Mouse (Mus musculus) heart, embryonic 11.5 days (tissue): ENCODE data around the gene Lipk. TPM values are rescaled to one million over a fixed set of nuclear protein-coding genes. Genes with fewer than 3 reads are reported as not detected.

Experiments used
- ATAC-seq: fragments of 200-750 bp; cut with Nextera tagmentation; replicated peaks from 2 replicates; pipeline ENCODE4 v1.8.0; 2017; ENCODE audit warnings: moderate library complexity; ENCODE audit not compliant: insufficient number of reproducible peaks, low FRiP score, low TSS enrichment
- H3K27ac ChIP-seq: fragments of 300-500 bp; sonication (generic); 2 replicates; pipeline ENCODE4 v1.5.1; 2014; ENCODE audit warnings: mild to moderate bottlenecking, low read depth, low read length
- H3K27me3 ChIP-seq: fragments of 300-500 bp; sonication (generic); 2 replicates; pipeline ENCODE4 v1.6.1; 2014; ENCODE audit warnings: mild to moderate bottlenecking, low read length, mixed read lengths; ENCODE audit not compliant: control insufficient read depth, insufficient read depth
- H3K36me3 ChIP-seq: fragments of 300-500 bp; sonication (generic); 2 replicates; pipeline ENCODE4 v1.6.1; 2014; ENCODE audit warnings: mild to moderate bottlenecking, low read length, moderate library complexity, mixed read lengths; ENCODE audit not compliant: control insufficient read depth, insufficient read depth
- H3K4me1 ChIP-seq: fragments of 300-500 bp; sonication (generic); 2 replicates; pipeline ENCODE4 v1.6.1; 2014; ENCODE audit warnings: low read length; ENCODE audit not compliant: control insufficient read depth, insufficient read depth
- H3K4me2 ChIP-seq: fragments of 300-500 bp; sonication (generic); 2 replicates; pipeline ENCODE4 v1.6.1; 2014; ENCODE audit warnings: mild to moderate bottlenecking, moderate library complexity
- H3K4me3 ChIP-seq: fragments of 300-500 bp; sonication (generic); 2 replicates; pipeline ENCODE4 v1.5.1; 2014; ENCODE audit warnings: low read depth, low read length
- H3K9ac ChIP-seq: fragments of 300-500 bp; sonication (generic); 2 replicates; pipeline ENCODE4 v1.6.1; 2014; ENCODE audit warnings: mild to moderate bottlenecking, low read depth, low read length, moderate library complexity
- H3K9me3 ChIP-seq: fragments of 300-500 bp; sonication (generic); replicated peaks from 2 replicates; pipeline ENCODE4 v1.6.1; 2016; ENCODE audit warnings: low read length; ENCODE audit not compliant: control insufficient read depth
- WGBS: fragments of 180-500 bp; shearing (Covaris S2); extraction: QIAGEN DNeasy Blood & Tissue Kit; methylation state at CpG from one replicate; pipeline ENCODE4 v1.1.7; 2014; ENCODE audit not compliant: insufficient replicate concordance; 5-methylcytosine and 5-hydroxymethylcytosine counted together
- polyA plus RNA-seq: library from polyadenylated mRNA; unstranded; fragments of >200 nt; fragmentation: Nextera tagmentation; extraction: Ambion mirVana; gene quantifications from 2 replicates; pipeline ENCODE4 v1.2.1, GENCODE M21; 2014

Lipk gene
- not detected in 2 replicates for polyA plus RNA-seq

- no peaks in the 10 kb centered on the region for H3K27me3 ChIP-seq
- ATAC-seq = no peak
- no peaks in the 10 kb centered on the region for H3K9me3 ChIP-seq
- no peaks in the 10 kb centered on the region for H3K4me1 ChIP-seq
- no peak within 1 kb of the TSS for H3K4me2 ChIP-seq
- no peaks in the 10 kb centered on the region for H3K36me3 ChIP-seq
- H3K4me3 ChIP-seq = no peak within 1 kb of the TSS
- H3K9ac ChIP-seq = no peak within 1 kb of the TSS
- 76% methylated on average over 6 of the region's 6 CpGs for WGBS
- no peak within 1 kb of the TSS for H3K27ac ChIP-seq
These were observed at the start of gene Lipk for GRCm38 (mm10) chr19:34008002-34008401. Gene Lipk (plus strand): TSS chr19:34008290.

- Histone ChIP-seq H3K9ac (no peak within 1 kb of the TSS), H3K27me3 (no peaks in the 10 kb centered on the region), H3K4me2 (no peak within 1 kb of the TSS), H3K4me3 (no peak within 1 kb of the TSS), H3K4me1 (no peaks in the 10 kb centered on the region), H3K27ac (no peak within 1 kb of the TSS), H3K9me3 (no peaks in the 10 kb centered on the region), H3K36me3 (no peaks in the 10 kb centered on the region)
- no peak for ATAC-seq
These were observed 47.2 kb upstream of the Lipk start, which contains the start of gene Lipf for GRCm38 (mm10) chr19:33960887-33961286. Gene Lipf (plus strand): TSS chr19:33961187.

GRCm38 (mm10) chr19:33979007-33979406 lies 29.1 kb upstream of the Lipk start:
- H3K27ac ChIP-seq = no peak overlapping the region
- no peaks in the 10 kb centered on the region for H3K27me3 ChIP-seq
- no peaks in the 10 kb centered on the region for H3K4me1 ChIP-seq
- no peak overlapping the region for H3K4me3 ChIP-seq
- ATAC-seq = no peak
- H3K4me2 ChIP-seq = no peak overlapping the region
- H3K9me3 ChIP-seq = no peaks in the 10 kb centered on the region
- H3K9ac ChIP-seq = no peak overlapping the region
- WGBS = 40% methylated on average over 3 of the region's 3 CpGs
- no peaks in the 10 kb centered on the region for H3K36me3 ChIP-seq

- no peak overlapping the region for H3K4me2 ChIP-seq
- H3K27me3 ChIP-seq = no peaks in the 10 kb centered on the region
- ATAC-seq = no peak
- H3K4me3 ChIP-seq = no peak overlapping the region
- H3K4me1 ChIP-seq = no peaks in the 10 kb centered on the region
- WGBS = 81% methylated on average over 3 of the region's 3 CpGs
- no peaks in the 10 kb centered on the region for H3K9me3 ChIP-seq
- no peak overlapping the region for H3K27ac ChIP-seq
- H3K9ac ChIP-seq = no peak overlapping the region
- H3K36me3 ChIP-seq = no peaks in the 10 kb centered on the region
These were observed 25.0 kb upstream of the Lipk start for GRCm38 (mm10) chr19:33983043-33983442.

- H3K27me3 ChIP-seq = no peaks in the 10 kb centered on the region
- 74% methylated on average over 11 of the region's 11 CpGs for WGBS
- H3K4me2 ChIP-seq = no peak overlapping the region
- H3K36me3 ChIP-seq = no peaks in the 10 kb centered on the region
- no peak for ATAC-seq
- no peaks in the 10 kb centered on the region for H3K4me1 ChIP-seq
- no peak overlapping the region for H3K9ac ChIP-seq
- H3K4me3 ChIP-seq = no peak overlapping the region
- H3K9me3 ChIP-seq = no peaks in the 10 kb centered on the region
- no peak overlapping the region for H3K27ac ChIP-seq
These were observed 13.5 kb downstream of the Lipk start for GRCm38 (mm10) chr19:34021440-34022172.

GRCm38 (mm10) chr19:34022759-34023158 lies 14.7 kb downstream of the Lipk start:
- H3K36me3 ChIP-seq = no peaks in the 10 kb centered on the region
- no peak overlapping the region for H3K9ac ChIP-seq
- no peaks in the 10 kb centered on the region for H3K27me3 ChIP-seq
- no peaks in the 10 kb centered on the region for H3K4me1 ChIP-seq
- no peak overlapping the region for H3K27ac ChIP-seq
- ATAC-seq = no peak
- no peak overlapping the region for H3K4me2 ChIP-seq
- no peak overlapping the region for H3K4me3 ChIP-seq
- H3K9me3 ChIP-seq = no peaks in the 10 kb centered on the region
- WGBS = 47% methylated on average over 3 of the region's 3 CpGs

GRCm38 (mm10) chr19:34039731-34040130 lies 31.6 kb downstream of the Lipk start:
- Histone ChIP-seq H3K4me1 (no peaks in the 10 kb centered on the region), H3K4me2 (no peak overlapping the region), H3K36me3 (no peaks in the 10 kb centered on the region), H3K9ac (no peak overlapping the region), H3K27me3 (no peaks in the 10 kb centered on the region), H3K4me3 (no peak overlapping the region), H3K27ac (no peak overlapping the region), H3K9me3 (no peaks in the 10 kb centered on the region)
- 64% methylated on average over 1 of the region's 1 CpGs for WGBS
- no peak for ATAC-seq

GRCm38 (mm10) chr19:34043008-34043407 lies 34.9 kb downstream of the Lipk start:
- no peaks in the 10 kb centered on the region for H3K27me3 ChIP-seq
- WGBS = 76% methylated on average over 6 of the region's 6 CpGs

GRCm38 (mm10) chr19:34049371-34050039 lies 41.4 kb downstream of the Lipk start:
- no peak overlapping the region for H3K9ac ChIP-seq

More at GRCm38 (mm10) chr19:34043008-34043407, 34.9 kb downstream of the Lipk start:
- Histone ChIP-seq H3K36me3 (no peaks in the 10 kb centered on the region), H3K9ac (no peak overlapping the region), H3K9me3 (no peaks in the 10 kb centered on the region), H3K4me3 (no peak overlapping the region), H3K27ac (no peak overlapping the region), H3K4me2 (no peak overlapping the region), H3K4me1 (no peaks in the 10 kb centered on the region)
- ATAC-seq = no peak

More at GRCm38 (mm10) chr19:34049371-34050039, 41.4 kb downstream of the Lipk start:
- Histone ChIP-seq H3K27ac (no peak overlapping the region), H3K27me3 (no peaks in the 10 kb centered on the region), H3K9me3 (no peaks in the 10 kb centered on the region), H3K4me3 (no peak overlapping the region), H3K4me2 (no peak overlapping the region), H3K4me1 (no peaks in the 10 kb centered on the region), H3K36me3 (no peaks in the 10 kb centered on the region)
- WGBS = 85% methylated on average over 3 of the region's 3 CpGs
- no peak for ATAC-seq
